Mouse (Mus musculus) testis, postnatal 10 days (tissue): ENCODE measurements around the gene Kif6.

Source experiments
- DNase-seq: peaks from one replicate; pipeline ENCODE4 v3.0.0; 2021; ENCODE audit warnings: low spot score

Kif6 gene

DNA sequence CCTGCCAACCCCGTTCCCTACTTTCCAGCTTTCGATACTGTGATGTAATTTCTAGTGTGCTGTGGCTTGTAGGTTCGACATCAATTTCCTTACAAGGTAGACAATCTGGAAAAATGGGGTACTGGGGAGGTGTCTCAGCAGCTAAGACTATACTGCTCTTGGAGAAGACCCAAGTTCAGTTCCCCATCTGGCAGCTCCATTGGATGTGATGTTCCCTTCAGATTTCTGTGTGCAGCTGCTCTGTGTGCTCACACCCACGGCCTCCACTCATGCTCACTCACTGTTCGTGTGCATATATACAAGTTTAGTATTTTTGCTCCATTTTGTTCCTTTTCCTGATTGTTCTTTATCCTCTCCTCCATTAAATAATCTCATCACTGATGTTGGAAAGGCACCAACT is 51.8 kb downstream of the Kif6 start:
- DNase-seq, result no peak

DNA sequence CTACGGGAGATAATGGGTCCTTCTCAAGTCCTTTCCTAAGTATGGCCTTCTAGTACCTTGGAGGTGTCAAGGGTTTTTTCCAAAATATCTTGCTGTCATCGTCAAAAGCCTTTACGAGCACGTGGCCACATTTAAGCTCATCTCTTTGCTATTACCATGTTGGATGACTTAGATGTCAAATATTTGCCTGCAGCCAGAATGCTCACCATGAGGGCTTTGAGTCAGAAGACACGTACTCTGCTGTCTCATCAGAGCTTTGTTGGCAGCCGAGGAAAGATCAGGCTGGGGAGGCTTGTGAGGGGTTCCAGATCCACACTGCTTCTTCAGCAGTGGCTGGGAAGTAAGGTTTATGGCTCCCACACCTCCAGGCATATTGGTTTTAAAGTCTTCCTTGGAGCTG is 53.4 kb downstream of the Kif6 start:
- no peak for DNase-seq

DNA sequence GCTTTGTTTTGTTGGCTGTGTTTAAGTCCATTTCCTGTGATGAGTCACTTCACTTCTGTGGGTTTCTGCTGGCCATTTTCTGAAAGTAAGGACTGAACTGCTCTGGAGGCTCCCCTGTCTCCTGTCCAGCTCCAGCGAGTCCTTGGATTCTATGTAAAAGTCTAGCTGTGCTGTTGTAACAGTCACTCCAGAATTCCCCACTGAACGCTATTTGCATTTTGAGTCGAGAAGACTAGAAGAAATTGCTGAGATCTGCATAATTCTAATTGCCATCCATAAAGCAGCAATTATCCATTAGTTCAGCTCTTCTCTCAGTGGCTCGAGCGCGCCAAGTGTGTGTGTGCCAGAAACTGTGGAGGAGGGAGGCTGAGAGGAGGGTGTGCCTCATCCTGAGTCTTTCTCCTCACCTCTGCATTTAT is 57.0 kb downstream of the Kif6 start:
- no peak for DNase-seq

DNA sequence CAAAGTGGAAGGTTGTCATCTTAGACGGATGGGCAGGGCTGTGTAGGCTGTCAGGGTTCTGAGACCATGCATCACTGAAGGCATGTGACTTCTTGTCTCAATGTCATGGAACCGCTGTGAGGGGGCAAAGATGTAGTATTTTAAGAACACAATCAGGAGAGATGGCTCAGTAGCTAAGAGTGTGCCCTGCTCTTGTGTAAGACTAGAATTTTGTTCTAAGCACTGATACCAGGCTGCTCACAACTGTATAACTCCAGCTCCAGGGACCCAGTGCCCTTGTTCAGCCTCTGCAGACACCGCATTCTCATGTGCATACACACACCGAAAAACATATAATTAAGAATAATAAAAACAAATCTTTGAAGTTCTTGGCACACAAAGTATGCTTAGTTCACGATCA is 57.5 kb downstream of the Kif6 start:
- DNase-seq, result no peak

DNA sequence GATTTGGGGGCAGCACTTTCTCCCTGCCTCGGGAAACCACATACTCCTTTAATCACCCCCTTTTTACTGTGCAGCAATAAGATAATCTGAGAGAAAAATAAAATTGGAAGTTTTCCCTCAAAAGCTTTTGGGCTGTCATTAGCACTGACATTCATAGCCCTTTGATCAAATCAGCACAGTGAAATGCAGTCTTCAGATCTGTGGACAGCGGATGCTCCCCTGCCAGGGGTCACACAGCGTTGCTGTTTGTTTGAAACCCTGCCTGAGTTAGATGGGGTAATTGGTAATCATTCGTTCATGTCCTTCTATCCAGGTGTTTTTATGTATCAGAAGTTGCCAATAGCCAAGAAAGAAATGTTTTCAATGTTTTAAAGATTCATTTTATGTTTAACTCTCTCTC is 60.7 kb downstream of the Kif6 start:
- DNase-seq, result no peak

DNA sequence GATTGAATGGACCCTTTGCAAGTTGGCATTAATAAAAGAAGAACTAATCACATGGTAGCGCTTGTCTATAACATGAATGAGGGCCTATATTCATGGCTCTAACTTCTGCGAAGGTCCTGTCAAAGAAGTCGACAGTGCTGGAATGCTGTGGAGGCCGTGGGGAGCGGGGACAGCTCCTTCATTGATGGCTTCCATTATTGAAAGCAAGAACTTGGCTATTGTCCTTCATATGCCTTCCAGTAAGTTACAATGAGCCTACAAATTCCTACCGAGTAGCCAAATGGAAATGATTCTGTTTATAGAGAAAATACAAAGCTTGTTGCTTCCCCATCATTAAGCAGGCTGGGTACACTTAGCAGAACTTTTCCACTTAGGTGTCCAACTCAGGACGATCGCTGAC is 66.5 kb downstream of the Kif6 start:
- DNase-seq, result no peak

DNA sequence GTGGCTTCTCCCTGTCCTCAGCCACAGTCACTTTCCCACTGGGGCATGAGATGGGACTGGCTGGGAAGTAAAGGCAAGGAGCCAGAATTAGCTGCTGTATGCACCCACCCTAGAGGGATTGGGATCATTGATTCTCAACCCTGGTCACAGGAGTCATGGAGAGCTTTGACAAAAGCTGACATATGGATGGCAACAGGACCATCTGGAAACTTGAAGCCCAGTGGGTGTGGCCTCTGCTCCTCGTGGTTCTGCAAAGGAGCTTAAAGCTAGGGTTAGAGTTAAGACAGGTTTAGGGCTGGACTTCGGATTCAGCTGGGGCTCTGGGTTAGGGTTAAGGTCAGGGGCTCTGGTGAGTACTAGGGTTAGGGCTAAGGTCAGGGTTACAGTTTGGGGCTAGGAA is 69.2 kb downstream of the Kif6 start:
- DNase-seq, result no peak

DNA sequence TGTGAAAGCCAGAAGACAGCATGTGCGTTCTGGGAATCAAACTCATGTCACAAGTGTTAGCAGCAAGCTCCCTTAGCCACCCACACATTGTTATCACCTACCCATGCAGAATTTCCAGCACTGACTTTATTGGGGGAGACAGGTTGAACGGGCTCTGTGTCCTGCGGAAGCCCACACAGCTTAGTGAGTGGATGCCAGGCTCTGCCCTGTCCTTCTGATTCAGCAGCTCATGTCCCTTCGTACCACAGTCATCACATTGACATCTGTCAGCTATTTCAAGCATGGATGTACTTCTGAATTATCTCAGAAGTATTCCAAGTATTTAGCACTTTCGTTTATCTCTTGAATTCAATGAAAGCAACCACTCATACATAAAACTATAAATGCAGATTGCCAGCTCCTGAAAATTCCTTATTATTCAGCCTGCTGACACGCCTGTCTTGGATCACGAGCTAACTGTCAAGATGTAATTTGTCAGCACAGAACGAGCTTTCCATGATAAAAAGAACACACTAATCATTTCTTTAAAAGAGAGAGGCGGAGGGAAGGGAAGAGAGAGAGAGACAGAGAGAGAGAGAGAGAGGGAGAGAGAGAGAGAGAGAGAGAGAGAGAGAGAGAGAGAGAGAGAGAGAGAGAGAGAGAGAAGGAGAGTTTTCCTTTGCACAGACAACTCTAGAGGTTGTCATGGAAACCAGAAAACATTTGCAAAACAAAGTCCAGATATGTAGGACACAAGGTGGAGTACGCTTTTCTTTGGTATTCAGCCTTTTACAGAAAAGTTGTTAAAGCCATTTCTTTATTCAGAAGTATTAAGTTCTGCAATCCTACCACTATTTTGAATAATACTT is 75.9 kb downstream of the Kif6 start:
- no peak for DNase-seq

DNA sequence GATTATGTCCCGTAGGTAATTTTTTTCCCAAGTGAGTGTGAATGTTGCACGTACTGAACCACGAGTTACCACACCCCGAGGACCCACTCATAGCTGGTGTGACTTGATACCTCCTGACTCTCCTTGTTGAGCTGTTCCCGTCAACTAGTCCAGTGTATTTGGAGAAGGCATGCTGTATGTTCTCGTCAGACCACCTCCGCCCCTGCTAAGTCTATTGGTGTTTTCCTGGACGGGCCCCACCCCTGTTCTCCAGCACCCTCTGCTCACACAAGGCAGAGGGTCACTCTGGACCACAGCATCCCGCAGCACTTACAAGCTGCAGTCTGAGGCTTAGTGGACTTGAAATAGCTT is 76.5 kb downstream of the Kif6 start:
- DNase-seq, result no peak

DNA sequence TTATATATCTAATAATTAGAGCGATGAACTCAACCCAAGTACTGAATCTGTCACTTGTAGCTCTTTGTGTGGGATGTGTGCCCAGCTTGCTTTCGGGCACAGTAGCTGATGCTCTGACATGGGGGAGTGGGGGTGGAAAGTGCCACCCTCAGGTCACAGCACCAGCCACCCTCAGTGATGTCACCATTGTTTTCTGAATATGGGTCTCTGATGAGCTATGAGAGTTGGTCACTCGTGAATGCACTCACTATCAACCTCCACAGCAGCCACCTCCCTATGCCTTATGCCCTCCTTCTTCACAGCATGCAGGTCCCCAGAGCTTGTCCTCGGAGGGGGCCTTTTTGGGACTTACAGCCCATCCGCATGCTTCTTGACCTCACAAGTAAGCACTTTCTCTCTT is 78.3 kb downstream of the Kif6 start:
- DNase-seq, result no peak

DNA sequence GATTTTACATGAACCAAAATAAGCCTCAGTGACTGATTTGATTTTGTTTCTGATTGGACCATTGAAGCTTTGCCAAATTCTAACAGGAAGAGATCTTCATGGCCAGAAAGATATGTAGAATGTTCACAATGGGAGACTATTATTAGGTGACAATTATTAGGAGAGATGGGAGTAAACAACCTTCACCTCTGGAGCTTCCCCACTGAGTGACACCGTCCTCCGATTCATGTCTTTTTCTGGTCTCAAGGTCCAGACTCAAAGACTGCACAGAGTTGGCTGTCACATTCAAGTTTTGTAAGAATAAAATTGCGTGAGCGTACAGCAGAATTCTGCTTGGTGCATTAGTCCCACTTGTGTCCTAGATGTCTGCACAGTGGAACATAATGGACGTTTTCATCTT is 82.3 kb downstream of the Kif6 start:
- no peak for DNase-seq

DNA sequence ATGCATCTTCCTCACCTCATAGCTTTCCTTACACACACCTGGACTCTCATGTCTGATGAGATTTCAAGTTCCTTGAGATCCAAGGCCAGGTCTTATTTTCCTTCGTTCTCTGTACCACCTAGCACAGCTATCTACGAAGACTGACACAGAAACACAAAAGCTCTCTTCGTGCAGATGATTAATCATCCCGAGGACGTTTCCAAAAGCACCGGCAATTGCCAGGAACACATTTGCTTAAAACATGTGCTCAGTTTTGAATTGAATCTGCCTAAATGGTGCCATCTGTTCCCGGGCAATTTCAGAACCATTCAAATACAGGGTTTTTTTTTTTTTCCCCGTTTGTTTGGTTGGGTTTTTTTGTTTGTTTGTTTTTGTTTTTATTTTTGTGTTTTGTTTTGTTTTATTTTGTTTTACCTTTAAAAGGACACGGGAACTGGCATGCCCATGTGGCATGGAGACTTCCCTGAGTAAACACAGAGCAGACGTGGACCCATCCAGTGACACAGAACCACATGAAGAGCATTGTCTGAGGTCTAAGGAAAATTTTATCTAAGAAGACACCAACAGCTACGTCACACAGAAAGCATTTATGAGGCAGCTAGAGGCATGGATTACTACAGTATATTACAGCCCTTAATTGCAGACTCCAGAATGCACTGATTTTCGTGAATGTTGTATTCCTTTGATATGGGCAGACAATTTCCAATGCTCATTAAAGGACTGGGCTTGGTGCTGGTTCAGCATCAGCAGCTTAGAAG is 88.7 kb downstream of the Kif6 start:
- DNase-seq, result no peak

DNA sequence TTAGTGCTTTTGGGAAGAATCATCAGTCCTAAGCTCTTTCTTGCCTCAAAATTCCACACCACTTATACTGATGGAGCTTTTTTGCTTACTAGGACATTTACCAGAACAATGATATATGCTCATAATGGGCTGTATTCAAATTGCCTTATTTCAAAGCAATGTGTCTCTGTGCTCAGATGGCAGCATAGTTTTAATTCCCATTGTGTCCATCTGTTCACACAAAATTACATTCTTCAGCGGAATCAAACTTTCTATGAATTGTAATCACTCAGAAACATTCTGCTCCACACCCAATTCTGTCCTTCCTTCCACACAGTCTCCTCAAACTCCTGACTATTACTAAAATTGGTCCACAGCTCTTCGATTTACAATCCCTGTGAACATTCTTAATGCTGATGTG is 94.3 kb downstream of the Kif6 start:
- no peak for DNase-seq

DNA sequence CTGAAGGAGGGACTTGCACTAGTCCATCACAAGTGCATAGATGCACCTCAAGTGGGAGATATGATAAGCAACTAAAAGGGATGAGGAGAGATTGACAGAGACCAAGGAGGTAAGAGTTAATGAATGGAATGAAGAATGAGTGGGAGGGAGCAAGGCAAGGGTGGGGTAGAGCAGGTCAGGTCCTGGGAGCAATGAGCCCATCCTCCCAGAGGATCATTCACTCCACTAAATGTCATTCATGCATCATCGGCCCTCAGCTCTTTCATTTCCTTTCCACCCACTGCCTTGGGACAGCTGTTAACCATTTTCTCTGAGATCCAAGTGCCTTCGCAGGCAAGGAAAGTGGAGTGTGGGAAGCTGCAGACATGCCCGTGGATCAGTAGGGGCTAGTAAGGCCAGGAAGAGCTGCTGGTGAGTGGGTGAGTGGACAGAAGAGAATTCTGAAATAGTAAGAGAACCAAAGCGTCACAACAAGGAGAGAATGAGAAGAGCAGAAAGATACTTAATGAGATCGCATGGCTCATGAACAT is 95.2 kb downstream of the Kif6 start:
- no peak for DNase-seq

DNA sequence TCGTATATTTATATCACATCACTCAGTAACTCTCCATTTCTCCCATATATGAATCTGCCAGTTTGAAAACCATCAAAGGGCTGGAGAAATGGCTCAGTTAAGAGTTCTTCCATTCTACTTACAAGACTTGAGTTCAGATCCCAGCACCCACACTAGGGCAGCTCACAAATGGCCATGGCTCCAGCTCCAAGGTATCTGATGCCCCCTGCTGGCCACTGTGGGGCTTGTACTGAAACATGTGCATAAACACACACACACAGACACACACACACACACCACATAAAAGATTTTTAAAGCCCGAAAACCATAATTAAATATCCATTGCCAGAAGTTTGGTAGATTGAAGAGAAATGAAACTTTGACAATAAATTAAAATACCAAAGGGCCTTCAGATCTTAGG is 111.3 kb downstream of the Kif6 start:
- DNase-seq, result no peak

DNA sequence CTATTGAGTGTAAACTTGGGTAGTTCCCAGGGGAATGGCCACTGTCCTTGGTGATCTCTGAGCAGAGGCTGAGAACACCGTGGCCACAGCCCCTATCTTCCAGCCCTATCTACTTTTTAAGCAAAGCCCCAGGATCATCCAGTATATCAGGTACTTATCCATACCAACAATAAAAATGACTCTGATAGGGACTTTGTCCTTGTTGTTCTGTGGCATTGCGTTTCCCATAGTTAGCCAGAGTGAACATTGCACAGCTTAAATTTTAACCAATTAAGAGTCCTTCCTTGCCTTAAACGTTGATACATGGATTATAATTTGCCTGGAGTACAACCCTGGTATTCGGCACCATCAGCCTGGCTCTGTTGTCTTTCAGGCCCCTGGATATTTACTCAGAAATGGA is 112.0 kb downstream of the Kif6 start:
- no peak for DNase-seq

DNA sequence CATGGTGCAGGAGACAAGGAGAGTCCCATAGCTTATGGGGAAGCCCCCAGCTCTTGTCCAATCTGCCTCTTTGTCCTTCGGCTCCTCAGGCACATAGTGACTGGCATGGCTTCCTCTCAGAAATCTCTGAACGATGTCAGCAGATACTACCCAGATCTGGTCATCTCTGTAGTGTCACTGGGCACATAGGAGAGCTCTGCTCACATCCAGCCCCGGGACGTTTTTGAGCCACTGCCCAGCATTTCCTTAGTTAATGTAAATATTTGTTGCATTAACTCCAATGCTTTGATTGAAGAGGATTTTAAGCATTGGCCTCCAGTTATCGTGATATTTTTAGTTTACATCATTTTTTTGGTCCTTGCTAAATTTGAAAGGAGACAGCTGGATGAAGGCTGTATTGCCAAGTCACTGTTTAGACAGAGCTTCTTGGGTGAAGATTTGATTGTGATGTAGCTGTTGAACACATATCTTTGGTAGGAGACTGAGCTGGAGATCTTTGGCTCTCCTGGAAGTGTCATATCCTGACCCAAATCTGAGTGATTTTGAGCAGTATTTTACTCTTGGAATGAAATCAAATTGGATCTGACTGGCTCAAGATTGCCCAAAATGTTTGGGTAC is 112.6 kb downstream of the Kif6 start:
- DNase-seq, result no peak

DNA sequence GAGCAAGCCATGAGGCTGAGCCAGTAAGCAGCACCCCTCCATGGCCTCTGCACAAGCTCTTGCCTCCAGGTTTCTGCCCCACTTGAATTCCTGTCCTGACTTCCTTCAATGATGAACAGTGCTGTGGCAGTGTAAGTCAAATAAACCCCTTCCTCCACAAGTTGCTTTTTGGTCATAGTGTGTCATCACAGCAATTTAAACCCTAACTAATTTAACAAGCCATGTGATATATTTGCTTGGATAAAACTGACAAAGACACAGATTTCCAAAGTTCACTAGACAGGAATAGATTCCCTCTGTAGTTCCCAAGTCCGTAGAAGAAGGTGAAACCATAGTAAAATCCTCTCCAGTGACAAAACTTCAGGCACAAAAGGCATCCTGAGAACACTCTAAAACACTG is 114.9 kb downstream of the Kif6 start:
- no peak for DNase-seq

DNA sequence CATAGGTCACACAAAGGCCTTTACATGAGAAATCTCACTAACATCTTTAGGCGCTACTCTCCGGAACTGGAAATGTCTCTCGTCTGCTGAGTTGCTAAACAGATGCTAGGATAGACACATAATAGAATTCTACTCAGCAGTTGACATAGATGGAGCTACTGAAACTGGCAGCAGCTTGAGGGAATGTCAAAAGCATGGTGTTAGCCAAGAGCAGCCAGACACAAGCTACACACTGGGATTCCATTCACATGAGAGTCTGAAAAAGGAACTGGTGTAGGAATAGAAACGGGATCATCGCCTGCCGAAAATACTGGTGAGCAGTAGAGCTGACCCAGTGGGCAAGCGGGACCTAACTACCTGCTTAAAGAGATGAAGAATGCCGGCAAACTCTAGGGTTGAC is 117.8 kb downstream of the Kif6 start:
- DNase-seq, result no peak

DNA sequence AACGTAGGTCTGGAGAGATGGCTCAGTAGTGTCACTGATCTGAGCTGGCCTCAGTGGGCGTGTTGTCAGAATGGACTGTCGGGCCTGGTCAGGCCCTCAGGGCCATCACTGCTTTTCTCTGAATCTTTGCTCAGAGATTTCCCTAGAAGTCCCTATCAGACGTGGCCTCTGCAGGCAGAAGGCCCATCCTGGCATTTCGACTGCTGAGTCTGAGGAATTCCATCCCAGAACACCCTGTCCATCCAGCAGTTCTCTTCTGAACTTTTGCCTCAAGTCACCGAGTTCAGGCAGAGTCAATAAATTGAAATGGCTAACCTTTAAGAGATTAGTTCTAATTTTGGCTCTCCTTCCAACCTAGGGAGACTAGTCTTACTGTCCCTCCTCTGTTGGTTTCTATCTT is 119.1 kb downstream of the Kif6 start:
- DNase-seq, result no peak

DNA sequence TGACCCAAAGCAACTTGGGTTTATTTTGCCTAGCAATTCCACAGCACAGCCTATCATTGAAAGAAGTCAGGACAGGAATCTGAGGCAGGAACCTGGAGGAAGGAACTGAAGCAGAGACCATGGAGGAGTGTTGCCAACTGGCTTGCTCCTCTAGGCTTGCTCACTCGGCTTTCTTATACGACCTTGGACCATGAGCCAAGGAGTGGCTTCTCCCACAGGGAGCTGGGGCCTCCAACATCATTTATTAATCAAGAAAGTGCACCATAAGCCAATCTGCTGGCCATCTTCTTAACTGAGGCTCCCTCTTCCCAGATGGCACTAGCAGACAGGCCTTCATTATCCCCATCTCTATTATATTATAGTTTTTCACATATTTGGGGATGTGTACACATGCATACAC is 119.8 kb downstream of the Kif6 start:
- no peak for DNase-seq

DNA sequence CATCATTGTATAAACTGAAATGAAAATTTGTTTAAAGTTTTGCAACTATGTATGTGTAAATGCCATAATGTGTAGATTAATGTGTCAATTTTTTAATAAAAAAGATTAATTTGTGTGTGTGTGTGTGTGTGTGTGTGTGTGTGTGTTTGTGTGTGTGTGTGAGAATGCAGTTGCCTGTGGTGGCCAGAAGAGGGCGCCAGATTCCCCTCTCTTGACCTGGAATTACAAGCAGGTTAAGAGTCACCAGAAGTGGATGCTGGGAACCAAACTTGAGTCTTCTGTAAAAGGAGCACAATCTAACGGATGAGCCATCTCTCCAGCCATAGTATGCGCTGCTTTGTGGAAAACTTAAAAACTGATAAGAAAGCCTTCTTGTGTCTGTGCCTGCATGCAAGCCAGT is 121.4 kb downstream of the Kif6 start:
- no peak for DNase-seq

DNA sequence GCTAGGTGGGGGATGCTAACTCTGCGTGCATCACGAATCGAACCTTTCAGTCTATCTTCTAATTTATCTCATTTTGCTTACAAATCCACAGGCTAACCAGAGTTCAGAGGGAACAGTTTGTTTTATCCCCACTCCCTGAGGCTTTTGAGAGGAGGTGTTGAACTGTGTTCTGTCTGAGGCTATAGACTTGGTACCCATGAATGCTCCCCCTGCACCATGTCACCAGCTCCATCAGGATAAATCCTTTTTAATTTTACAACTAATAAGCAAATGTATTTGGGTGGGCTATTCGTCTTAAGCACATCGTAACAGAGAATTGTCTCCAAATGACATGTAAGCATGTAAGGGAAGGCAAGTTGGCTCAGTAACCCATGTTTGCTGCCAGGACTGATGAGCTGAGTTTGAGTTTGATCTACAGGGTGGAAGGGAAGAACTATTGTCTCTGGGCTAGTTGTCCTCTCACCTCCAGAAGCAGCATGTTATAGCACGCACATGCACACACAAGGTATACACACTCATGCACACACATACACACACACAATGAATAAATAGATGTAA is 122.4 kb downstream of the Kif6 start:
- DNase-seq, result no peak
